Mouse (Mus musculus): ENCODE results near the gene Ppp1r12b. TPM values are rescaled to one million over a fixed set of nuclear protein-coding genes. Genes with fewer than 3 reads are reported as not detected.
A peak's percentile ranks its signal among the peaks of the same experiment; 100 is the strongest.

The Ppp1r12b gene
- total RNA-seq, 2 experiments from 2014 or later: 16.7 to 32.8 TPM

DNA sequence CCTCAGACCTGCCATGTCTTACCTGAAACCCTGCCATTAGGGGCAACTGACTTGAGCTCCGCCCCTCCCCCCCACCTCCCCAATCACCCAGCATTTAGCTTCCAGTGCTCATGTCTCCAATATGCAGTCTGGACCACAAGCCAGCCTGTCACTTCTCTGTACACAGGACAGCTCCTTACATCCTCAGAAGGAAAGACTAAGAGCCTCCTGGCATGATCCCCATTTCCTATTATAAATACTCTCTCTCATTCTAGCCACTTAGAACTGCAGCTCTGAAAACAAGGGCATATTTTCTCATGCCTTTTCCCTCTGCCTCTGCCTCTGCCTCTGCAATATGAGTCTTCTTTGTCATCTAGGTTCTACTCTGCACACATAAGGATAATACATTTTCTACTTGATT, 159.7 kb downstream of the Ppp1r12b start:
- DNase-seq: no peak

DNA sequence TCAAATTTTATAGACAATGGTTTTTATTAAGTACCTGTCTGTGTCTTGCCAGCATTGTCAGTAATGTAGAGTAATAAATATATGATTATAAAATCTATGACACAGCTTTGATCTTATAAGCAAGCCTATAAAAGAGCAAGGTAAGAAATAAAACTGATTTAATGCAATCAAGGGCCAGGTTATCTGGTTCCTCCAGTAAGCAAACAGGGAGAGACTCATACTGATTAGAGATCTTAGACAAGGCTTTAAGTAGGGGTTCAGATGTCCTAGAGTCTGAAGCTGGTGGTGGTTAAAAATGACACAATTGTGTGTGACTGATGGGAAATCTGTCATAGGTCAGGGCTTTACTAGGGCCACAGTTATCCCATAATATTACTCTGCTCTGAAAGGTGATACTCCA, 164.3 kb downstream of the Ppp1r12b start:
- DNase-seq: no peak

DNA sequence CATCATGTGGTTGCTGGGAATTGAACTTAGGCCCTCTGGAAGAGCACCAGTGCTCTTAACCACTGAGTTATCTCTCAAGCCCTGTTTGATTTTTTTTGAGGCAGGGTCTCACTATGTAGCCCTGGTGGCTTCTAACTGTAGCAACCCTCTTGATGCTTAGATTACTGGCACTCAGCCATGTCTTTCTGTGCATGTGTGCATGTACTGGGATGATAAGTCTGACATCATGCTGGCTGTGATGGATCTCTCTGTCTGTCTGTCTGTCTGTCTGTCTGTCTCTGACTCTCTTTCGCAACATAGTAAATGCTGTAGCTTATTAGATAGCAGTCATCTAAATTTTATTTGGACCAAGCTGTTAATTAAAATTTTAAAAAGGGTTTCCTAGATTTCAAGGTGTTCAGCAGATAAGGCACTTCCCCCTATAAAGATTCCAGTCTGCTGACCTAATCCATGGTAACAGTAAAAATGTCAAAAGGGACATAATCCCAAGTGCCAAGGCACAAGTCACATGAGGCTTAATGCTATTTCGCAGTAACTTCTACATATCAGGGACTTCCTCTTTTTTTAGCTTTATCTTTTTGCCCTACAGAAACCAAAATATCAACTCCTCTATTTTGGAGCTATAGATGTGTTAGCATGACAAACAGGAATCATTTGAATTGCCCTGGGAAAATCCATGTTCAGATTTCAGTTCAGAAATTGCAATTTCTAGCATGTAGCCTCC, 164.9 kb downstream of the Ppp1r12b start:
- DNase-seq: no peak

DNA sequence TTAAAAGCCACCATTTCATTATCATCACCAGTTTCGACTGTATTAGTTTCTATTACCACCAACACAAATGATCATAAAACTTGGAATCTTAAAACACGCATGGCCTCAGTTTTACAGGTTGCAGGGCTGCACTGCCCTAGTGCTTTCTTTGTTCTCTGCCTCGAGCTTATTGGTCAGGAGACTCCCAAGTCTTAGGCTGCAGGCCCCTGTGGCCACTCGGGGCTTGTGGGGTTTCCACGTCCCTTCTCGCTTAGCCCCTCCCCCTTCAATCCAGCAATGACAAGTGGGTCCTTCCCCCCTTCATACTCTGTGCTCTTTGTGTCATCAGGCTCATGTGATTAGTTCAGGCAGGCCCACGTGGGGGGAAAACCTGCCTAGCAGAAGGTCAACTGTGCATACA, 167.6 kb downstream of the Ppp1r12b start:
- DNase-seq: no peak

DNA sequence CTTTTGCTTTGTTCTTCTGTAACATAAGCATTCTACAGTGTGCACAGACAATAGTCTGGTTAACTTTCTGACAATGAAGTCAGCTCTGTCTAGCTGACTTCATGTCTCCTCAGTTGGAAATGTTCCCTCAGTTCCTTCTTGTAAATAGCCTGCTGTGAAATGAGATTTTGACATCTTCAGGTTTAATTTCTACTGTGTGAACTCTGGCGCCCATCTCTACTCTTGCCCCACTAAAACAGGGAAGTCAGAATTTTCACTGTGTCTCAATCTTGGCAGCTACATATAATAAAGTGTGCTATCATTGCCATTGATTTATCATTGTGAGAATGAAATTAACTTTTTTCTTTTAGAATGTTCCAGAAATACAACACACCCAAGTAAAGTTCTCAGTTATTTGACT, 170.8 kb downstream of the Ppp1r12b start:
- DNase-seq: no peak

DNA sequence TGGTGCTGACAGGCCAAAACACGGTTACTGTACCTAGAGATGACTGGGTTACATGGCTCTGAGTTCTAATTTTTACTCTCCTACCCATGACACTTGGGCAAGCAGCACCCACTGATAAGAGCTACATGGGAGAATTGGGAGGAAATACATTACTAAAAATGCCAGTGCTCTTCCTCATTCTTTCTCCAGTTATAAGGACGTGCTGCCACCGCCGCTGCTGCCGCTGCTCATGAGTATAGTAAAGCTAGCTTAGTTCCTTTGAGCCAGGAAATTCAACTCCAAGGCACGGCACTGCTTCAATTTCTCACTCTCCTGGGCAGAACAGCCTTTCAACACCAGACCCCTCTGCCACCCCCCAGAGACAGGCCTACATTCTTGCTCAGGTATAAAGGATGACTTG, 171.3 kb downstream of the Ppp1r12b start:
- DNase-seq: no peak

DNA sequence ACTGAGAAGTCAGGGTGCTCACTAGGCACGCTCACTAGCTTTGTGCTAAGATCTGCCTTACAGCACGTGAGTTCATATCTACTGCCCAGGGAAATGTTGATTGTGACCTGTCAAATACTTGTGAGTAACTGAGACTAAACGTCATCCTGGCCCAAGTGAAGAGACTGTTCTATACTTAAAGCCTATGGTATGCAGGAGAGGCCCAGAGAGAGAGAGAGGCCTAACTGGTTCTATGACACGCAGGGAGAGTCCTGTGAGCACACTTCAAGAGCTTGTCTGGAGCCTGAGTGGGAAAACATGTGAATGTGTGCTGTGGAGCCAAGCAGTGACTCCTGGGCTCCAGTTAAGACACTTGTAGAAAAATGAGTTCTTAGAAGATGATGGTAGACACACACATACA, 171.8 kb downstream of the Ppp1r12b start:
- DNase-seq: no peak

DNA sequence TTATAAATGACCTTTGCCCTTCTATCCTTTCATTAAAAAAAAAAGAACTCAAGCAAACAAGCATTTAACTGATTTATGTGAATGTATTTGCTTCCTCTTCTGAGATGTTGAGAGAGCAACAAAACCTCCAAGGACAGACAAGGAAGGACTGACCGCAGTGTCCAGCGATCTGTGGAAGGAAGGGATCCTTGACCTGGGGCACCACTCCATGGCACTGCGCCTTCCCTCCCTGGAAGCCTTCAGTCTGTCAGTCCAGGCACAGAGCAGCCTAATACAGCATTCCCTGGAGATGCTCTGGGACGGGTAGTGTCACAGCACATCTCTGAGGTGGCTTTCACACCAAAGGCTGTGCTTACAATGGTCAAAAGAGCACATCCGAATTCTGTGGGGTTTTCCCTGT, 172.9 kb downstream of the Ppp1r12b start:
- no peak for DNase-seq

DNA sequence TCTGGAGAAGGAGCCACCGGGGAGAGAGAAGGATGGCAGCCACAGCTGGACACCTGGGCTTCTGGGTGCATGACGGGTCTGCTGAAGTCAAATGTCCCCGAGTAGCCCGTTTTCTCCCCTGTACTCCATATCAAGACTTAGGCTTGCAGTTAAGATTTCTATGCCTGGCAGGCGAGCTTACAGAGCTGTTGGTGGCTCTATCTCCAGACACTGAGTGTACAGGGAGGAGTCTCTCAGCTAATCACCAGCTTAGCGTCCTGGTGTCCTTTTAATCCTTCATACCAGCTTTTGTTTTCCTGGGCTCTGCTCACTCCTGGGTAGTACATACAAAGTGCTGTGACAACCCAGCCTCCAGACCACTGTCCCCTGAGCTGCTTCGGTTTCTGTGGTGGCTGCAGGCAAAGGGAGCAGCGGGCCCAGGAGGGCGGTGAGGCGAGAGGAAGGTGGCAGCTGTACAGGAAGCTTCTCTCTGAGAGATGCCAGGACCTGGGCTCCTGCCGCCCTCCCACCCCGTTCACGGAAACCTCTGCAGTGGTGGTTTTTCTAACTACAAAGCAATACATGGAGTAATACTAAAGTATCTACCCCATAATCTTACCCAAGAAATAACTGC, 177.7 kb downstream of the Ppp1r12b start:
- DNase-seq: no peak

DNA sequence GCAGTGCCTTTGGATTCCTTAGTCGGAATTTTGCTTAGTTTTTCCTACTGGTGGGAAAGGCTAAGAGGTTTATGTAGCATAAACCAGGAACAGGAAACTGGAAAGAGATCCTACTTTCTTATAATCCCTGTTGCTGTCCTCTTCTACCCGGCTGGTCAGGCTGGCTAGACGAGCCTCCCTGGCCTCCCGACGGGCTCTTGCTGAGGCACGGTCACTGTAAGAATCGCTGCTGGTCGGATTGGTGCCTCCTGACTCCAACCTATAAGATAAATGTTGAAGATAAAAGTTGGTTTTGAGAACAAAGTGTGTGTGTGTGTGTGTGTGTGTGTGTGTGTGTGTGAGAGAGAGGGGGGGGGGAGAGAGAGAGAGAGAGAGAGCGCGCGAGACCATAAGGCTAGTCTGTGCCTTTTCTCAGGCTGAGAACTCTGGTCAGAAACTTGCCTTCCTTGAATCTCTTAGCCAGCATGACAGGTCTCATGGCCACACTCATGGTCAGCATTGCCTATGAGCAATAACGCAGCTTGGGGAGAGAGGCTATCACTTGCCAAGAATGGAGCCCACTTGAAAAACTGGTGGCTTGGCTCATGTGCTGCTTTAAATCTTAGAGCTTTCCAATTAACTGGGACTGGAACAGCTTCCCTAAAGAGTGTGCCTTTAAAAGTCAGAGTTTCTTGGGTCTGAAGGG, 178.4 kb downstream of the Ppp1r12b start:
- DNase-seq: no peak

DNA sequence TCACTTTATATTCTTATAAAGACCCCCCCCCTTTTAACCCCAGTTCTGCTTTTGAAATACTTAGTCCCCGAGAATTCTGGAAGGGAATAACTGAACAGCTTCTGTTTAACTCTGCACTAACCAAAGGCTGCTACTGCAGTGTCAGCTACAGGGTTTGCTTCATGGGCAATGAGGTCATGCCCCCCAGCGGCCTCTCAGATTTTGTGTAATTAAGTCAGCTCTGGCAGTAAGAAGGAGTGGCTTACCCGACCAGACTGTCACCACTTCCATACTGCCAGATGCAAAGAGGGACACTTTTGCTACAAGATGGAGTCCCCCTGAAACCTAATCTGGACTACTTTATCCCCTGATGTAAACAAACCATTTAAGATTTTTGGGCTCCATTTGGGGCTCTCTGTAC, 180.1 kb downstream of the Ppp1r12b start:
- no peak for DNase-seq

DNA sequence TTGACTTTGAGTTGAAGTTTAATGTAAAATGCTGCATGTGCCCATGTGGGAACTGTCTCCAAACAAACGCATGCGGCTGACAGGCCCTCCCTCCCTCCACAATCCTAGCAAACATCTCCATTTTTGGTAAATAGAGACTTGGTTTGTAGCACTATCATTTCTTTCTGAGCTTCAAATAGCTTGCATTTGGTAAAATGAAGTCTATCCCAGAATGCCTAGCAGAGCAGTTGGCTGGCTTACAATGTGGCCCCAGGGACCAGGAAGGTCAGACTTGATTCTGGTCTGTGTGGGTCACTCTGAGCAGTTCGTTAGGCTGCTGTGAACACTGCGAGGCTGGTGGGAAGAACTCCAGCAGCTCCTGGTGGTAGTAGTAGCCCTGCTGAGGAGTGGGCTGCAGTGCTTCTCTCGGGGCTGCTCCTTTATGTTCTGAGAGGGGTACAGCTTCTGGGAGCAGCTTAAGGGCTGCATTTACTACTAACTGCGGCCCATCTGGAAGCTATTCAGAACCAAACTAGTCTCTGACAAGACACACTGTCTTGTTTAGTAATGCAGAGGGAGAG, 180.9 kb downstream of the Ppp1r12b start:
- DNase-seq: peak; percentile 73

DNA sequence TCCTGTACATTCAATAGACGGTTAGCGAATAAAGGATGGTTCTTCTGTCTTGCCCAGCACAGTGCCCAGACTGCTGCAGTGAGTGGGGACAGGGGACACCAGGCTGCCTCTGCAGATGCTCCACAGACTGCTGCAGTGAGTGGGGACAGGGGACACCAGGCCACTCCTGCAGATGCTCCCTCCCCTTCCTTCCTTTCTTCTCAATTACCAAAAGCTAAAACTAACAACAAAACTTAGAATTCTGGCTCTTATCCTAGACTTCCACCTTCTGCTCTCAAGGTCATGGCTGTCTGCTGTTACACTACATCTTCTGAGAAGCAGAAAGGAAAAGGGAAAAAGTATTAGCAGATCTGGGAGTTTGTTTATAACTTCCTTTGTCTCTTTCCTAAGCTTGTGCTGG, 181.5 kb downstream of the Ppp1r12b start:
- no peak for DNase-seq

DNA sequence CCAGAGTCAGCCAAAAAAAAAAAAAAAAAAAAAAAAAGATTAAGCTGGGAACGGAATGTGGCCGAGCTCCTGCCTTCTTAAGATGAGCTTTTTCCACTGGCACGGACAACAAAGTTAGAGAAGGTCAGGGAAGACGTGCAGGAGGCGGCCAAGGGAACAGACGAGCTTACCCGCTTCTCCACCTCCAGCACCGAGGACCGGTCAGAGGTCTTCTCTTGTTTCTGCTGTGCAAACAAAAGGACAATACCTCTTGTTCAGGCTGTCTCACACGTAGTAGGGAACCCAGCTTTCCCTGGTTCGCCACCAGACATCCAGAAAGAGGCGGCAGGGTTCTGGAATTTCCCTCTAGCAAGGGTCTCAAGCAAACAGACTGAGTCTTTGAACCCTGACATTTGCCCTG, 182.5 kb downstream of the Ppp1r12b start:
- DNase-seq: no peak

DNA sequence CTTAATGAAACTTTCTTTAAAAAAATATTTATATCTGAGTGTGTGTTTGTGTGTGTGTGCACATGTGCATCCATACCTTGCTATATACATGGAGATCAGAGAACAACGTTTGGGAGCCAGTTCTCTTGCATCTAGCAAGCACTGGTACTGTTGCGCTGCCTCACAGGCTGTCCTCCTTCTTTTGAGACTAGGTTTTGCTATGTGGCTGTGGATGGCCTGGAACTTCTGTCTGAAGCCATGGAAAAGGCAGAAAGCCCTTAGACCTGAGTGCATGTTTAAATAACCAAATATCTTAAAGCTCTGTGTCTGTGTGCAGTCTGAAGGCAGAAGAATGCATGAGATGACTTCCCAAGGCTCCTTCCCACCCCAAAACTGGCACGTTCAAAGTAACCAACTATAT, 182.9 kb downstream of the Ppp1r12b start:
- no peak for DNase-seq

DNA sequence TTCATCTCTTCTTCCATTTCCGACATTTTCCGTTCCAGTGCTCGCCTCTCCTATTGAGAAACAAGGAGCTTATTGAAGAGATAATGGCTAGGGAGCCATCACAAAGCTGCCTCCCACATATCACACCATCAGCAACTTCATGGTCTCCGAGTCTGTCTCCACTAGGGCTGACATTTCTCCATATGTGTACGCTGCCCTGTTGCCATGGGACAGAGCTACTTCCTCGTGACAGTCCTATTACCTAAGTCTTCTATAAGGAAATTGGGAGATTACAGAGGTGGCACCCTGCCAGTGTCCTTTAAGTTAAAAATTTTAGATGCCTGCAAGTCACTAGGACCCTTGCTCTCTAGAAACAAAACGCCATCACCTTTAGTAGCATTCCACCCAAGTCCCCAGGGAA, 183.7 kb downstream of the Ppp1r12b start:
- DNase-seq: no peak

DNA sequence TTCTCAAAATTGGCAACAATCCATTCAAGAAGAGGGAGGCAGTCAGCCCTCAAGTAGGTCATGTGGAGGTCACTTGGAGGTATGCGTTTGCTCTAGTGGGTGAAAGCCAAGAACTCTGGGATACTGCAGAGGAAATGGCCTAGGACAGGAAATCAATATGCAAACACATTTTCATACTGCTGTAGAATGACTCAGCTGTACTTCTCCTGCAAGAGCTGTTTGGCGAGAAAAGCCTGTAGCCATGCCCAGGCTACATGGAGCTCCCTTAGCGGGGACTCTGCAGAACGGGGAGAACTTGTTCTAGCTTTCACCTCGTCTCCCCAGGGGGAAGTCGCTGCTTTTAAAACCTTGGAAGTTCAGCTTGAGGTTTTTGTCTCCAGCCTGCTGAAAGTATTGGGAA, 184.4 kb downstream of the Ppp1r12b start:
- peak; percentile 56 for DNase-seq

DNA sequence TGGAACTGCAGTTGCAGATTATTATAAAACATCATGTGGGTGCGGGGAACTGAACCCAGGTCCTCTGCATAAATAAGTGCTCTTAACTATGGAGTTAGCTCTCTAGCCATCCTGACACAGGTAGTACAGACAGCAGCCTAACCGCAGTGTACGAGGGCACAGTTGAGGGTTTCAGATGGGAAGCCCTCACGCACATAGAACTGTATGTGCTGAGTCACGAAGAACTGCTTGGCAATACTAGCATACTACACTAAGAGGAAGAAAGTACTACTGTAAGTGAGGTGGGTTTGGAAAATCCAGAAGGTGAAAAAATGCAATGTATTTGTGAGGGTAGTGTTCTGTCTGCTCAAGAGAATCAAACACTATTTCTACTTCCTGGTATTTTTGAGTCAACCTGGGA, 185.4 kb downstream of the Ppp1r12b start:
- DNase-seq: no peak

DNA sequence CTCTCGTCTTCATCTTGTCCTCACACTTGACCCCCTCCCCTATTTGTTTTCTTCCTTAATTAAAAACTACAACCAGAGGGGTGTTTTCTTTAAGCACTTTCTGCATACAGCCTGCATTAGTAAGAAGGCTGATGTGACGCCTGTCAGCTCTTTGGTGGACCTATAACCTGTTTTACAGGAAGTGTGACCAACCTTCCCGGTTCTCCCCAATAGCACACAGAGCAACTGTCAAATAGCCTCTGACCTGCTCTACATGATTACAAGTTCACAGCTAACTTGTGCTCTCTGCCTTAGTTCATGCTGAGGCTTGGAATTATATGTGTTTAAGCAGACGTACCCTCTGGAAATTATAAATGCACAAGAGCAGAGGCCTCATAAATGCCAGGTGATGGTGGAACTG, 189.3 kb downstream of the Ppp1r12b start:
- DNase-seq: no peak

DNA sequence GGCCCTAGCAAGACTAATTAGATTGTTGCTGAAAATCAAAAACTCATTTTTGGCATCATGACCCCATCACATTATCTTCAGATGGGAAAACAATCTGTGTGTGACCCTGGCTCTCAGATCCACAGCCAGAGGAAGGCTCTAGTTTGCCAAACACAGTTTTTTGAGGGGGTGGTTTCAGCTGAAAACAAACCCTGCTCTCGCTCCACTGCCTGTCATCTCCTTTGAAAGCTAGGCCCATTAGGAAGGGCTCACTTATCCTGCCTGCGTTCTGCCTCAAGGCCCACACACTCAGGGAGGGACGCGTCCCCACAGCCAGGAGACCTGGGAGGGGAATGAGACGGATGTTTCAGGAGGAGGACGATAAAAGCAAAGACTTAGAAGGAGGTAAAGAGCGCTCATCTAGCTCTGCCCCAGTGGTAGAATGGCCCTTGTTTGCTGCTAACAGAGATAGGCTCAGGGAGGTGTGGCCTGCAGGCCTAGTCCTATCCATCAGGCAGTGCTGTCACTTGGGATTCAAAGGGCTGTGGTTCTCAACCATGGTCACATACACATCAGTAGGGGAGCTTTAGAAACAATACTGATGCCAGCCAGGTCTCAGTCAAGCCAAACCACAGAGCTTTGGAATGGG, 190.8 kb downstream of the Ppp1r12b start:
- DNase-seq: no peak

DNA sequence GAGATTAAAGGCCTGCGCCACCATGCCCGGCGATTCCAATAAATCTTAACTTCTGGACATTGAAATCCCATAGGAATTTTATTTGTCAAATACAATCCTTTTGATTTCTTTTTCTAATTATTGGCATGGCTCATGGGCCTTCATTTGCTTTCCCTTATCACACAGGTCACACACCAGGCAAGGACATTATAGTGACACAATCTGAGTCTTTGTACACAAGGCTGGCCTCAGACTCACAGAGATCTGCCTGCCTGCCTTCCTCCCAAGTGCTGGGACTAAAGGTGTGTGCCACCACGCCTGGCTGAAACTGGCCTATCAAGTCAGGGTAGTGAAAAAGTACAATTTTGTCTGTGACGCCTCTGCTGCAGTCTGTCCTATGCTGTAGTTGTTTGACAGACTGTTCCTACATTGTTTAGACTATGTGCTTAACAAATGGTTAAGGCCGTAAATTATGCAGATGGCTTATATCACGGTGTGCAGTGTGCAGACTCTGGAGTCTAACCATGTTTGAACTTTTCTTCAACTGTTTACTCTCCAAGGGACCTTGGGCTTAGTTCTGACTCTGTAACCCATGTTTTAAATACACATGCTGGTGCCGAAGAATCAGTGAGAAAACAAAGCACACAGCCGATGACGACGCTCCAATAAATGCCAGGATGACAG, 191.8 kb downstream of the Ppp1r12b start:
- DNase-seq: no peak

DNA sequence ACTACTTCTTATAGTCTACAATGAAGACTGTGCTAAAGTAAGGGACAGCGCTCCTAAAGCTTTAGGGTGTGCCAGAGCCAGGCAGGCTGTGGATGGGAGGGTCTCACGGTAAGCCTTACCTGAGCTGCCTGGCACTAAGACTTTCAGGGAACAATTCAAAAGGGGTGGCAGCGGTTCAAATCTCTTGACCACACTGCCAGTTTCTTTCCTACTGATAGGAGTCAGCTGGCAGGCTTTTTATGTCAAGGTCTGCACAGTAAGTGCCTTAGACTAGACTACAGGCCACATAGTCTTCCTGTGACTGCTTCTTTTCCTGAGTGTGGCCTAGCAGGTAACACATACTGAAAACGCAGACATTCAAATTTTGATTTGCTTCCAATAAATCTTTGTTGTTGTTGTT, 192.5 kb downstream of the Ppp1r12b start:
- no peak for DNase-seq

Data from adrenal gland, postnatal 10 days (tissue).